Mouse (Mus musculus) bone marrow macrophage, adult 2 months (primary cell): ENCODE data around the gene Olfr70. TPM values are rescaled to one million over a fixed set of nuclear protein-coding genes. Genes with fewer than 3 reads are reported as not detected.
A peak's percentile ranks its signal among the peaks of the same experiment; 100 is the strongest.

ENCODE experiments used
- H3K27ac ChIP-seq: 2 replicates; pipeline ENCODE4 v1.5.1; 2012; ENCODE audit warnings: low read depth, low read length; ENCODE audit not compliant: insufficient read depth
- H3K4me1 ChIP-seq: 2 replicates; pipeline ENCODE4 v1.6.1; 2012; ENCODE audit warnings: low read length; ENCODE audit not compliant: control insufficient read depth, insufficient read depth
- H3K4me3 ChIP-seq: 2 replicates; pipeline ENCODE4 v1.5.1; 2012; ENCODE audit warnings: mild to moderate bottlenecking, low read length, moderate library complexity; ENCODE audit not compliant: insufficient read depth
- CTCF ChIP-seq: IDR thresholded peaks from 2 replicates; pipeline ENCODE4 v1.5.1; 2012; ENCODE audit warnings: low read depth, mild to moderate bottlenecking, low read length, moderate library complexity
- POLR2A ChIP-seq: IDR thresholded peaks from 2 replicates; pipeline ENCODE4 v1.6.1; 2012; ENCODE audit warnings: mild to moderate bottlenecking, low read depth, low read length, borderline replicate concordance
- polyA plus RNA-seq: library from polyadenylated mRNA; stranded (reverse); fragments of >200 nt; gene quantifications from 2 replicates; pipeline ENCODE4 v1.2.4, GENCODE M21; 2012; ENCODE audit not compliant: missing spikeins, insufficient read depth, insufficient read length

The Olfr70 gene
- polyA plus RNA-seq, 1 experiment = not detected

- no peak within 1 kb of the TSS for H3K27ac ChIP-seq
- no peak for TF ChIP-seq POLR2A
- TF ChIP-seq CTCF = no peak
- H3K4me1 ChIP-seq = no peaks in the 10 kb centered on the region
- H3K4me3 ChIP-seq = no peak within 1 kb of the TSS
Measured at GRCm38 (mm10) chr4:43709869-43710268, 9.3 kb upstream of the Olfr70 start, which contains the start of gene Olfr71. Olfr71 (minus strand) TSS chr4:43710255.

GRCm38 (mm10) chr4:43705991-43706390 is 5.4 kb upstream of the Olfr70 start:
- Histone ChIP-seq H3K4me3 (no peak overlapping the region), H3K4me1 (no peaks in the 10 kb centered on the region), H3K27ac (no peak overlapping the region)
- TF ChIP-seq POLR2A = no peak
- no peak for TF ChIP-seq CTCF

- TF ChIP-seq CTCF (no peak), POLR2A (no peak)
- Histone ChIP-seq H3K4me3 (no peak overlapping the region), H3K27ac (no peak overlapping the region), H3K4me1 (no peaks in the 10 kb centered on the region)
Measured at GRCm38 (mm10) chr4:43703851-43704250, 3.2 kb upstream of the Olfr70 start.

- Histone ChIP-seq H3K4me1 (no peaks in the 10 kb centered on the region), H3K27ac (no peak overlapping the region), H3K4me3 (no peak overlapping the region)
- TF ChIP-seq POLR2A (no peak), CTCF (peak; percentile 47; the same call in 1 of the 2 replicates)
Measured at GRCm38 (mm10) chr4:43703439-43703838, 2.8 kb upstream of the Olfr70 start.

GRCm38 (mm10) chr4:43696561-43696960 is 4.0 kb downstream of the Olfr70 start:
- TF ChIP-seq POLR2A (no peak), CTCF (no peak)
- H3K4me1 ChIP-seq = no peaks in the 10 kb centered on the region
- no peak overlapping the region for H3K27ac ChIP-seq
- no peak overlapping the region for H3K4me3 ChIP-seq

GRCm38 (mm10) chr4:43695249-43695671 is 5.3 kb downstream of the Olfr70 start:
- Histone ChIP-seq H3K27ac (no peak overlapping the region), H3K4me1 (no peaks in the 10 kb centered on the region), H3K4me3 (no peak overlapping the region)
- no peak for TF ChIP-seq CTCF
- no peak for TF ChIP-seq POLR2A

- Histone ChIP-seq H3K4me3 (no peak overlapping the region), H3K27ac (no peak overlapping the region), H3K4me1 (no peaks in the 10 kb centered on the region)
- TF ChIP-seq POLR2A (no peak), CTCF (no peak)
Measured at GRCm38 (mm10) chr4:43694439-43695248, 6.0 kb downstream of the Olfr70 start.

GRCm38 (mm10) chr4:43693806-43694241 is 6.8 kb downstream of the Olfr70 start:
- no peak for TF ChIP-seq POLR2A
- TF ChIP-seq CTCF = no peak
- Histone ChIP-seq H3K4me3 (no peak overlapping the region), H3K27ac (no peak overlapping the region), H3K4me1 (no peaks in the 10 kb centered on the region)

GRCm38 (mm10) chr4:43691026-43691425 is 9.6 kb downstream of the Olfr70 start:
- H3K4me3 ChIP-seq = no peak overlapping the region
- H3K4me1 ChIP-seq = no peaks in the 10 kb centered on the region
- no peak for TF ChIP-seq POLR2A
- TF ChIP-seq CTCF = no peak
- no peak overlapping the region for H3K27ac ChIP-seq

- no peak overlapping the region for H3K4me3 ChIP-seq
- no peak overlapping the region for H3K27ac ChIP-seq
- TF ChIP-seq POLR2A (no peak), CTCF (no peak)
- H3K4me1 ChIP-seq = no peaks in the 10 kb centered on the region
Measured at GRCm38 (mm10) chr4:43690021-43690420, 10.6 kb downstream of the Olfr70 start.

- Histone ChIP-seq H3K4me3 (no peak overlapping the region), H3K4me1 (no peaks in the 10 kb centered on the region), H3K27ac (no peak overlapping the region)
- TF ChIP-seq CTCF (no peak), POLR2A (no peak)
Measured at GRCm38 (mm10) chr4:43679416-43680043, 21.1 kb downstream of the Olfr70 start.
